Comparison of ENCODE assay signal across 8 mouse cellular contexts in genomic region chr13:65112459-65113110, GRCm38 (mm10). TPM values are rescaled to one million over a fixed set of nuclear protein-coding genes. Genes with fewer than 3 reads are reported as not detected.
DNase-seq lines count a peak whose midpoint lies in the region; ATAC-seq lines count a peak whose summit lies in the region.

Gene Mfsd14b (minus strand): TSS chr13:65112975.

- peak; percentile 96 for ATAC-seq in hematopoietic stem cell, adult 5-6 weeks (replicated peaks in 1 of 2; ENCODE audit: insufficient read depth in 1 of 2, low FRiP score in 2 of 2, low TSS enrichment in 1 of 2, low read depth in 1 of 2, poor library complexity in 2 of 2, severe bottlenecking in 2 of 2)
- ATAC-seq in lung, embryonic 16.5 days (ENCODE audit: low read depth), result peak; percentile 99

- H3K9me3 ChIP-seq in lung, embryonic 16.5 days (ENCODE audit: control insufficient read depth, low read length), result peaks cover 5% of the 10 kb centered on the region; the same call in 1 of the 2 replicates

- H3K4me3 ChIP-seq in lung, embryonic 16.5 days (ENCODE audit: low read length), result peak within 1 kb of the TSS; percentile 89

- no peaks in the 10 kb centered on the region for H3K36me3 ChIP-seq in lung, embryonic 16.5 days (ENCODE audit: control insufficient read depth, insufficient read depth, low read length)

- WGBS in lung, embryonic 16.5 days, result under 1% methylated on average over 60 of the region's 60 CpGs

- H3K4me1 ChIP-seq in lung, embryonic 16.5 days (replicated peaks; ENCODE audit: control insufficient read depth, insufficient read depth, low read length), result peaks cover 7% of the 10 kb centered on the region

- peak within 1 kb of the TSS; percentile 94 for H3K9ac ChIP-seq in lung, embryonic 16.5 days (ENCODE audit: low read length)

- H3K27ac ChIP-seq in lung, embryonic 16.5 days (ENCODE audit: low read length), result peak within 1 kb of the TSS; percentile 89

- H3K4me2 ChIP-seq in lung, embryonic 16.5 days (ENCODE audit: low read depth, low read length), result peak within 1 kb of the TSS; percentile 84

- H3K27me3 ChIP-seq in lung, embryonic 16.5 days (ENCODE audit: control insufficient read depth, insufficient read depth, low read depth, low read length), result no peaks in the 10 kb centered on the region

- DNase-seq in MEL-GATA-1-ER (ENCODE audit: extremely low read depth, low read depth), result peak; percentile 90
- peak; percentile 85 for DNase-seq in cerebellum, adult 8-10 months
- peak; percentile 94 for DNase-seq in forelimb bud, embryonic 11.5 days (ENCODE audit: low read depth, low spot score)
- peak; percentile 87 for DNase-seq in layer of hippocampus, adult 9-10 months (ENCODE audit: low spot score)
- peak; percentile 83 for DNase-seq in ovary, postnatal 10 days (ENCODE audit: low spot score)
- DNase-seq in thymus, postnatal 10 days (ENCODE audit: low spot score in 2 of 2), result peak; percentile 78 to 82

RNA-seq across cellular contexts. Expression of gene Mfsd14b, which starts in this region (rescaled TPM):
- 69.4 and 77.5 TPM in 2 replicates for total RNA-seq in hematopoietic stem cell, adult 5-6 weeks (2017)
- polyA plus RNA-seq in lung, embryonic 16.5 days (2015; fragmentation: Nextera tagmentation; extraction: Ambion mirVana), result 53.8 and 56.0 TPM in 2 replicates

Comparison
In these comparisons a context has a peak if more than half of its experiments do, and no peak if none do; other contexts are left out.
1. Peak in every context shown above with its lines: DNase-seq, ATAC-seq, H3K4me3 ChIP-seq and H3K27ac ChIP-seq.